Mouse (Mus musculus) activated CD4-positive, CD25-positive, alpha-beta regulatory T cell (primary cell): ENCODE results near the gene Gorab. TPM values are rescaled to one million over a fixed set of nuclear protein-coding genes. Genes with fewer than 3 reads are reported as not detected.

ENCODE experiments used
- polyA plus RNA-seq, 2 experiments: library from polyadenylated mRNA; unstranded; fragments of 100-300 nt; shearing (Covaris generic); gene quantifications; one replicate each; pipeline ENCODE4 v1.2.1; 2017

Gorab gene
- polyA plus RNA-seq = 10 to 100 TPM; 11.0 to 12.8 TPM

GRCm38 (mm10) chr1:163403498-163404126, at the start of gene Gorab:
Gene Gorab, minus strand, starts transcription at chr1:163403669.

Other genes starting within 250 kb of the Gorab start
- under 1 TPM; 0.02 to 0.55 TPM for gene Prrx1, start 90.0 kb downstream of the Gorab start, polyA plus RNA-seq